Mouse (Mus musculus) embryonic fibroblast, embryonic 13.5 days (primary cell): ENCODE data around the gene Nme9. TPM values are rescaled to one million over a fixed set of nuclear protein-coding genes. Genes with fewer than 3 reads are reported as not detected.

Experiments
- H3K27ac ChIP-seq: 2 replicates; pipeline ENCODE4 v1.5.1; 2012; ENCODE audit warnings: low read length, control low read depth, inconsistent platforms; ENCODE audit not compliant: insufficient read depth
- H3K4me1 ChIP-seq: 2 replicates; pipeline ENCODE4 v1.6.1; 2011; ENCODE audit warnings: low read length; ENCODE audit not compliant: control insufficient read depth, insufficient read depth
- H3K4me3 ChIP-seq: 2 replicates; pipeline ENCODE4 v1.5.1; 2011; ENCODE audit warnings: mild to moderate bottlenecking, control low read depth, low read length; ENCODE audit not compliant: insufficient read depth
- CTCF ChIP-seq: IDR thresholded peaks from 2 replicates; pipeline ENCODE4 v1.5.1; 2011; ENCODE audit warnings: mild to moderate bottlenecking, control low read depth, low read length, moderate library complexity, borderline replicate concordance; ENCODE audit not compliant: insufficient read depth
- POLR2A ChIP-seq: IDR thresholded peaks from 2 replicates; pipeline ENCODE4 v1.6.1; 2011; ENCODE audit warnings: low read depth, mild to moderate bottlenecking, control low read depth, low read length, moderate library complexity
- polyA plus RNA-seq: library from polyadenylated mRNA; stranded (reverse); fragments of >200 nt; gene quantifications from 2 replicates; pipeline ENCODE4 v1.2.4, GENCODE M21; 2011; ENCODE audit warnings: low read depth; ENCODE audit not compliant: missing spikeins, insufficient read length

The Nme9 gene
- polyA plus RNA-seq, 1 experiment = not detected

GRCm38 (mm10) chr9:99505875-99506274, 54.6 kb downstream of the Nme9 start:
- TF ChIP-seq POLR2A (no peak), CTCF (no peak)
- H3K4me1 ChIP-seq = no peaks in the 10 kb centered on the region
- no peak overlapping the region for H3K27ac ChIP-seq
- no peak overlapping the region for H3K4me3 ChIP-seq

Other genes with a start within 250 kb of the Nme9 start
- not detected in 2 replicates for gene Faiml, start 214.2 kb upstream of the Nme9 start, polyA plus RNA-seq
- gene Cep70, start 208.1 kb upstream of the Nme9 start, polyA plus RNA-seq = 8.0 and 12.5 TPM in 2 replicates
- gene Esyt3, start 92.9 kb upstream of the Nme9 start, polyA plus RNA-seq = 0.11 TPM in 1 of 2 replicates, not detected in the other
- gene Mras, start 14.1 kb upstream of the Nme9 start, polyA plus RNA-seq = 29.5 and 35.3 TPM in 2 replicates
- 23.9 and 32.3 TPM in 2 replicates for gene Armc8, start 117.4 kb downstream of the Nme9 start, polyA plus RNA-seq
- gene Dbr1, start 124.3 kb downstream of the Nme9 start, polyA plus RNA-seq = 17.3 and 18.3 TPM in 2 replicates
- not detected in 2 replicates for gene A4gnt, start 161.0 kb downstream of the Nme9 start, polyA plus RNA-seq
- 26.5 and 29.9 TPM in 2 replicates for gene Dzip1l, start 178.0 kb downstream of the Nme9 start, polyA plus RNA-seq